Mouse (Mus musculus) thymus, adult 2 months (tissue): ENCODE data around the gene Skp2. TPM values are rescaled to one million over a fixed set of nuclear protein-coding genes. Genes with fewer than 3 reads are reported as not detected.

Experiments
- DNase-seq: peaks from one replicate; pipeline ENCODE4 v3.0.0; 2021
- H3K27ac ChIP-seq: fragments of 200-500 bp; 2 replicates; pipeline ENCODE4 v1.5.1; 2012; ENCODE audit warnings: low read length, control low read depth; ENCODE audit not compliant: control insufficient read depth, insufficient read depth
- H3K27me3 ChIP-seq: fragments of 200-500 bp; 2 replicates; pipeline ENCODE4 v1.6.1; 2012; ENCODE audit warnings: mild to moderate bottlenecking, low read length, moderate library complexity, mixed read lengths; ENCODE audit not compliant: control insufficient read depth, insufficient read depth
- H3K36me3 ChIP-seq: fragments of 200-500 bp; 2 replicates; pipeline ENCODE4 v1.6.1; 2012; ENCODE audit warnings: mild to moderate bottlenecking, low read length, moderate library complexity; ENCODE audit not compliant: control insufficient read depth, insufficient read depth
- H3K4me1 ChIP-seq: fragments of 200-500 bp; replicated peaks from 2 replicates; pipeline ENCODE4 v1.6.1; 2012; ENCODE audit warnings: low read length; ENCODE audit not compliant: control insufficient read depth, insufficient read depth
- H3K4me3 ChIP-seq: fragments of 200-500 bp; 2 replicates; pipeline ENCODE4 v1.5.1; 2012; ENCODE audit warnings: mild to moderate bottlenecking, low read length, control low read depth, moderate library complexity; ENCODE audit not compliant: control insufficient read depth, insufficient read depth
- CTCF ChIP-seq: fragments of 200-500 bp; IDR thresholded peaks from 2 replicates; pipeline ENCODE4 v1.5.1; 2012; ENCODE audit warnings: mild to moderate bottlenecking, control low read depth, low read length, moderate library complexity, borderline replicate concordance; ENCODE audit not compliant: control insufficient read depth, poor library complexity, insufficient read depth; ENCODE audit errors: extremely low read depth
- POLR2A ChIP-seq: fragments of 200-500 bp; IDR thresholded peaks from 2 replicates; pipeline ENCODE4 v1.6.1; 2012; ENCODE audit warnings: mild to moderate bottlenecking, low read length, control low read depth, moderate library complexity; ENCODE audit not compliant: control insufficient read depth, poor library complexity, insufficient read depth; ENCODE audit errors: extremely low read depth
- WGBS: fragments of 180-500 bp; shearing (Covaris S2); methylation state at CpG from one replicate; pipeline ENCODE4 v1.1.7; 2018; 5-methylcytosine and 5-hydroxymethylcytosine counted together
- polyA plus RNA-seq: library from polyadenylated mRNA; depleted of rRNA; stranded (reverse); fragments of >200 nt; gene quantifications from 2 replicates; pipeline ENCODE4 v1.2.3, GENCODE M21; 2012; rRNA removed

The Skp2 gene
- polyA plus RNA-seq, 1 experiment = 11.5 TPM

- TF ChIP-seq POLR2A (no peak), CTCF (no peak)
- Histone ChIP-seq H3K36me3 (no peaks in the 10 kb centered on the region), H3K4me3 (no peak overlapping the region), H3K4me1 (peaks cover 10% of the 10 kb centered on the region), H3K27me3 (no peaks in the 10 kb centered on the region), H3K27ac (no peak overlapping the region)
- DNase-seq = no peak
- WGBS = 61% methylated on average over 12 of the region's 12 CpGs
These were observed 82.1 kb downstream of the Skp2 start for GRCm38 (mm10) chr15:9073067-9073608.

- no peaks in the 10 kb centered on the region for H3K27me3 ChIP-seq
- no peak overlapping the region for H3K27ac ChIP-seq
- no peaks in the 10 kb centered on the region for H3K36me3 ChIP-seq
- no peak for TF ChIP-seq POLR2A
- TF ChIP-seq CTCF = no peak
- no peak overlapping the region for H3K4me3 ChIP-seq
- peak; percentile 5 for DNase-seq
- peaks cover 10% of the 10 kb centered on the region for H3K4me1 ChIP-seq
- WGBS = 7% methylated on average over 5 of the region's 5 CpGs
These were observed 82.6 kb downstream of the Skp2 start for GRCm38 (mm10) chr15:9072630-9073029.

GRCm38 (mm10) chr15:9071556-9072544 lies 83.4 kb downstream of the Skp2 start:
- Histone ChIP-seq H3K4me1 (peaks cover 10% of the 10 kb centered on the region), H3K27me3 (no peaks in the 10 kb centered on the region), H3K4me3 (peak overlapping the region; percentile 72), H3K27ac (no peak overlapping the region), H3K36me3 (no peaks in the 10 kb centered on the region)
- no peak for TF ChIP-seq POLR2A
- TF ChIP-seq CTCF = no peak
- 1% methylated on average over 66 of the region's 66 CpGs for WGBS
- DNase-seq = peak; percentile 69

GRCm38 (mm10) chr15:9070912-9071555 lies 84.2 kb downstream of the Skp2 start, which contains the start of gene Nadk2:
Gene Nadk2, plus strand, starts transcription at chr15:9071260.
- peak; percentile 94 for DNase-seq
- peaks cover 10% of the 10 kb centered on the region for H3K4me1 ChIP-seq
- H3K27ac ChIP-seq = peak within 1 kb of the TSS; percentile 4; the same call in 1 of the 2 replicates
- no peaks in the 10 kb centered on the region for H3K36me3 ChIP-seq
- TF ChIP-seq POLR2A (peak; percentile 49), CTCF (no peak)
- no peaks in the 10 kb centered on the region for H3K27me3 ChIP-seq
- H3K4me3 ChIP-seq = peak within 1 kb of the TSS; percentile 72
- under 1% methylated on average over 31 of the region's 54 CpGs for WGBS

- no peak for DNase-seq
- TF ChIP-seq POLR2A = no peak
- no peak for TF ChIP-seq CTCF
- H3K27me3 ChIP-seq = no peaks in the 10 kb centered on the region
- no peaks in the 10 kb centered on the region for H3K36me3 ChIP-seq
- H3K4me3 ChIP-seq = peak overlapping the region; percentile 72
- peak overlapping the region; percentile 4; the same call in 1 of the 2 replicates for H3K27ac ChIP-seq
- 3% methylated on average over 3 of the region's 3 CpGs for WGBS
- H3K4me1 ChIP-seq = peaks cover 10% of the 10 kb centered on the region
These were observed 84.9 kb downstream of the Skp2 start for GRCm38 (mm10) chr15:9070353-9070752.

- DNase-seq = no peak
- H3K4me1 ChIP-seq = peaks cover 10% of the 10 kb centered on the region
- WGBS = 94% methylated on average over 4 of the region's 4 CpGs
- H3K27ac ChIP-seq = no peak overlapping the region
- no peak for TF ChIP-seq POLR2A
- no peak for TF ChIP-seq CTCF
- no peak overlapping the region for H3K4me3 ChIP-seq
- H3K36me3 ChIP-seq = no peaks in the 10 kb centered on the region
- no peaks in the 10 kb centered on the region for H3K27me3 ChIP-seq
These were observed 86.3 kb downstream of the Skp2 start for GRCm38 (mm10) chr15:9068881-9069280.

Other genes with a start within 250 kb of the Skp2 start
- gene Ranbp3l, start 187.5 kb downstream of the Skp2 start, polyA plus RNA-seq = 0.15 TPM in 1 of 2 replicates, not detected in the other
- 14.1 and 15.3 TPM in 2 replicates for gene Nadk2, start 84.2 kb downstream of the Skp2 start, polyA plus RNA-seq
- gene Lmbrd2, start 14.9 kb downstream of the Skp2 start, polyA plus RNA-seq = 10.0 and 12.3 TPM in 2 replicates
- 0.11 TPM in 2 replicates for gene Ugt3a1, start 121.5 kb upstream of the Skp2 start, polyA plus RNA-seq
- 0.04 and 0.37 TPM in 2 replicates for gene Ugt3a2, start 180.1 kb upstream of the Skp2 start, polyA plus RNA-seq